Mouse (Mus musculus) kidney, adult 10 weeks (tissue): Measurements from ENCODE around the gene Arpp21. TPM values are rescaled to one million over a fixed set of nuclear protein-coding genes. Genes with fewer than 3 reads are reported as not detected.

ENCODE experiments used
- polyA plus RNA-seq: library from polyadenylated mRNA; stranded (reverse); fragments of 350-450 nt; fragmentation: Illumina TruSeq; extraction: RNeasy Lipid Tissue Mini Kit (QIAGEN cat#74804); gene quantifications from one replicate; pipeline ENCODE4 v1.2.3, GENCODE M21; 2014; ENCODE audit warnings: low read depth, low replicate concordance

The Arpp21 gene
- polyA plus RNA-seq = not detected

DNA sequence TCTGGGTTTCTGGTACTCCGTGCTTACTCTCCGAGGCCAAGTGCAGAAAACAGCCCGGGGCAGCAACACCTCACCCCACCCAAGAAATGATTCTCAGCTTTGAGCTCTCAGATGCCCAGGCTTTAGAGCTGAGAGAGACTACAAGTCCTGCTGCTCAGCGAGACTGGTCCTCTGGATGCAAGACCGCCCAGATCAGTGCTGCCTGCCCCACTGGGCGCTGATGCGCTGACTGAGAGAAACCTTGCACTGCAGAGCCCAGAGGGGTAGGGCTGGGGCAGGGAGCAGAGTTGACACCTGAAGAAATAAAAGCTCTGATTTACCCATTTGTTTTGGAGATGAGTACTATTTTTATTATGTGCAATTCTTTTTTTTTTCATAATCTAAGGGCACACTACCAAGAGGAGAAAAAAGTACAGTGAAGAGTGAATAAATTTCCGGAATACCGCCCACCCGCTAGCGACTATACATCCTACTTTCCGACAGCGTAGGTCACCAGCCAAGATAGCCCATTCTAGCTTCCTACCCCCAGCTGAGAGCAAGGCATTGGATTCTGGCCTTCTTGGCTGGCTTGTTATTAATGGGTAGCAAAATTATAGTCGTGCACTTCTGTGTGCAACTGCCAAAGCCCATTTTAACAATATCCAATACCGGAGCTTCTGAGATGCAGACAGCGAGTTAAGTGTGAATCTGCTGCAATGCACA is at the start of gene Arpp21:
Gene Arpp21 (minus strand): TSS at position 243 of the 702 bp plus-strand sequence.

